Mouse (Mus musculus) limb, embryonic 10.5 days (tissue): ENCODE measurements around the gene Hspa12b. TPM values are rescaled to one million over a fixed set of nuclear protein-coding genes. Genes with fewer than 3 reads are reported as not detected.

ENCODE experiments used
- polyA plus RNA-seq: library from polyadenylated mRNA; unstranded; fragments of >200 nt; fragmentation: Nextera tagmentation; extraction: Ambion mirVana; gene quantifications from 2 replicates; pipeline ENCODE4 v1.2.1, GENCODE M21; 2016

The Hspa12b gene
- polyA plus RNA-seq, 1 experiment from 2014 or later = 19.7 TPM

Other genes starting within 250 kb of the Hspa12b start
- 16.2 and 20.5 TPM in 2 replicates for gene 4930402H24Rik, start 220.9 kb upstream of the Hspa12b start, polyA plus RNA-seq
- 5.7 and 6.9 TPM in 2 replicates for gene Atrn, start 220.8 kb upstream of the Hspa12b start, polyA plus RNA-seq
- gene Gfra4, start 84.2 kb upstream of the Hspa12b start, polyA plus RNA-seq = 7.1 and 10.1 TPM in 2 replicates
- gene Adam33, start 63.5 kb upstream of the Hspa12b start, polyA plus RNA-seq = 0.38 and 0.48 TPM in 2 replicates
- gene Siglec1, start 40.5 kb upstream of the Hspa12b start, polyA plus RNA-seq = 0.09 and 0.10 TPM in 2 replicates
- not detected in 2 replicates for gene Gm11037, start 6.2 kb downstream of the Hspa12b start, polyA plus RNA-seq
- gene 1700037H04Rik, start 32.8 kb downstream of the Hspa12b start, polyA plus RNA-seq = 87.5 and 97.4 TPM in 2 replicates
- 7.7 and 8.9 TPM in 2 replicates for gene Cenpb, start 52.8 kb downstream of the Hspa12b start, polyA plus RNA-seq
- gene Cdc25b, start 59.7 kb downstream of the Hspa12b start, polyA plus RNA-seq = 40.8 and 47.4 TPM in 2 replicates
- 1.7 and 3.4 TPM in 2 replicates for gene Spef1, start 60.0 kb downstream of the Hspa12b start, polyA plus RNA-seq
- gene Ap5s1, start 79.8 kb downstream of the Hspa12b start, polyA plus RNA-seq = 18.9 and 22.6 TPM in 2 replicates
- gene Mavs, start 106.8 kb downstream of the Hspa12b start, polyA plus RNA-seq = 20.4 and 21.5 TPM in 2 replicates
- gene Pank2, start 135.2 kb downstream of the Hspa12b start, polyA plus RNA-seq = 45.0 and 46.3 TPM in 2 replicates
- gene Rnf24, start 225.6 kb downstream of the Hspa12b start, polyA plus RNA-seq = 8.1 and 9.7 TPM in 2 replicates